Mouse (Mus musculus) brown adipose tissue, adult 24 weeks (tissue): Measurements from ENCODE around the gene Agpat3. TPM values are rescaled to one million over a fixed set of nuclear protein-coding genes. Genes with fewer than 3 reads are reported as not detected.
A peak's percentile ranks its signal among the peaks of the same experiment; 100 is the strongest.
"Not testable (repeated sequence)": the region's sequence is repeated elsewhere in the genome, so short reads cannot be mapped to it uniquely, and the experiment has no call there.

Experiments used
- H3K27ac ChIP-seq: fragments of 200-500 bp; replicated peaks from 2 replicates; pipeline ENCODE4 v1.5.1; 2012; ENCODE audit warnings: low read depth, mild to moderate bottlenecking, low read length
- H3K4me1 ChIP-seq: fragments of 200-500 bp; 2 replicates; pipeline ENCODE4 v1.6.1; 2012; ENCODE audit warnings: low read length, mixed read lengths; ENCODE audit not compliant: control insufficient read depth, insufficient read depth, insufficient read length
- H3K4me3 ChIP-seq: fragments of 200-500 bp; 2 replicates; pipeline ENCODE4 v1.5.1; 2012; ENCODE audit warnings: low read depth, mild to moderate bottlenecking, low read length, moderate library complexity; ENCODE audit not compliant: insufficient read depth
- polyA plus RNA-seq: library from polyadenylated mRNA; stranded (reverse); fragments of >200 nt; gene quantifications from 2 replicates; pipeline ENCODE4 v1.2.4, GENCODE M21; 2012; ENCODE audit not compliant: missing spikeins, insufficient read depth, insufficient read length

Gene Agpat3
- polyA plus RNA-seq, 1 experiment, result 311 TPM

GRCm38 (mm10) chr10:78367586-78367985, 15.3 kb upstream of the Agpat3 start:
- Histone ChIP-seq H3K27ac (no peak overlapping the region), H3K4me3 (no peak overlapping the region), H3K4me1 (peaks cover 2% of the 10 kb centered on the region; the same call in 1 of the 2 replicates)

DNA sequence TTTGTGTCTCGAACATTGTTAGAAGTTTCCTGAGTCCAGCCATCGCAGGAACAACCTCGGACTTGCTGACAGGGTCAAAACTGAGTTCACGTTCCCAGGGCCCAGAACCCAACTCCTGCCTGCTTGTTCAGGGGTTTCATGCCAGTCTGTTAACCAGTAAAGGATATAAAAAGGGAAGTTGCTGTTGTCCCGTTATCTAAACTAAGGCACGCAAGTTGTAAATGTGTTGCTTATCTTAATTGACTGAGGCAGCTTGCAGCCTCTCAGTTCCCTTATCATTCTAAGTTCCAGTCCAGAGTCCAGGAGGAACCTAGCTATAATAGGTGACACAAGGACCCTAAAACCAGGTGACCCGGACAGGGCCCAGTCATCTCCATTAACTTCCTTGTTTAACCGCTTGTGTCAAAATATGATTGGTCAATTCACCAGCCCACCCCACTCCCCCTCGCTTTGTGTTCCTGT, 14.6 kb upstream of the Agpat3 start:
- H3K4me3 ChIP-seq, result no peak overlapping the region
- no peak overlapping the region for H3K27ac ChIP-seq
- H3K4me1 ChIP-seq, result peaks cover 5% of the 10 kb centered on the region

- Histone ChIP-seq H3K4me1 (peaks cover 3% of the 10 kb centered on the region; the same call in 1 of the 2 replicates), H3K27ac (no peak overlapping the region), H3K4me3 (no peak overlapping the region)
Observed at GRCm38 (mm10) chr10:78366195-78366834, 14.0 kb upstream of the Agpat3 start.

GRCm38 (mm10) chr10:78365555-78365954, 13.3 kb upstream of the Agpat3 start:
- Histone ChIP-seq H3K4me1 (peaks cover 3% of the 10 kb centered on the region; the same call in 1 of the 2 replicates), H3K4me3 (no peak overlapping the region), H3K27ac (no peak overlapping the region)

GRCm38 (mm10) chr10:78364106-78364505, 11.8 kb upstream of the Agpat3 start:
- Histone ChIP-seq H3K4me3 (no peak overlapping the region), H3K27ac (no peak overlapping the region), H3K4me1 (peaks cover 3% of the 10 kb centered on the region)

- no peak overlapping the region for H3K4me3 ChIP-seq
- peaks cover 3% of the 10 kb centered on the region for H3K4me1 ChIP-seq
- no peak overlapping the region for H3K27ac ChIP-seq
Observed at GRCm38 (mm10) chr10:78363366-78363765, 11.1 kb upstream of the Agpat3 start.

- Histone ChIP-seq H3K27ac (no peak overlapping the region), H3K4me1 (peaks cover 3% of the 10 kb centered on the region), H3K4me3 (no peak overlapping the region)
Observed at GRCm38 (mm10) chr10:78361951-78362350, 9.7 kb upstream of the Agpat3 start.

DNA sequence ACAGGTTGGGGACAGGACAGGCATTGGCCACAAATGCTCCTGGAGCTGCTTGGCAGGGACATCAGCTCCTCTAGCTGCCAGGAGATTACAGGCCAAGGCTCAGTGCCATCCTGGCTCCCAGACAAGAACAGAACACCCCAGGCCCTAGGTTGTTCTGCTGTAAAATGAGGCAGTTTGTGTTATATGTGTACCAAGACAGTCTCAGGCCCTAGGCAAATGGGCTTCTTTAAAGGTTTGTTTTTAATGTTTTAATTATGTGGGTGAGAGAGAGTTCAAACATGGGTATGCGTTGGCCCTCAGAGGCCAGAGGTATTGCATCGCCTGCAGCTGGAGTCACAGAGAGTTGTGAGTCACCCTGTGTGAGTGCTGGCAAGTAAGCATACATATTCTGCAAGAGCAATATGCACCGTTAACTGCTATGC, 8.0 kb upstream of the Agpat3 start:
- Histone ChIP-seq H3K27ac (peak overlapping the region; percentile 71), H3K4me3 (no peak overlapping the region), H3K4me1 (peaks cover 3% of the 10 kb centered on the region)

GRCm38 (mm10) chr10:78358999-78359398, 6.7 kb upstream of the Agpat3 start:
- H3K4me3 ChIP-seq, H3K4me1 ChIP-seq, H3K27ac ChIP-seq: not testable (repeated sequence)

DNA sequence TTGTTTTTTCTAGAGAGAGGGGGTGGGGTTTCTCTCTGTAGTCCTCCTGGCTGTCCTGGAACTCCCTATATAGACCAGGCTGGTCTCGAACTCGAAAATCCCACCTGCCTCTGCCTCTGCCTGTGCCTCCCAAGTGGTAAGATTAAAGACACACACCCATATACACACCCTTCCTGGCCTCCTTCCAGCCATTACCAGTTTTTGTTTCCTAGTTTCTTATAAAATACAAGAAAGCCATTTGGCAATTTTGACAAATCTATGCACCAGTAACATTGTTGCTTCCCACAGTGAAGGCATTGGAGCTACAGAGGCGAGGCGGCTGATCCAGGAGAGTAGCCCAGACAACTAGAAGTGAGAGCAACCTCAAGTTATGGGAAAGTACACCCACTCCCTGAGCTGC, 6.0 kb upstream of the Agpat3 start:
- H3K4me1 ChIP-seq, result peaks cover 3% of the 10 kb centered on the region
- H3K4me3 ChIP-seq, result no peak overlapping the region
- H3K27ac ChIP-seq, result no peak overlapping the region

DNA sequence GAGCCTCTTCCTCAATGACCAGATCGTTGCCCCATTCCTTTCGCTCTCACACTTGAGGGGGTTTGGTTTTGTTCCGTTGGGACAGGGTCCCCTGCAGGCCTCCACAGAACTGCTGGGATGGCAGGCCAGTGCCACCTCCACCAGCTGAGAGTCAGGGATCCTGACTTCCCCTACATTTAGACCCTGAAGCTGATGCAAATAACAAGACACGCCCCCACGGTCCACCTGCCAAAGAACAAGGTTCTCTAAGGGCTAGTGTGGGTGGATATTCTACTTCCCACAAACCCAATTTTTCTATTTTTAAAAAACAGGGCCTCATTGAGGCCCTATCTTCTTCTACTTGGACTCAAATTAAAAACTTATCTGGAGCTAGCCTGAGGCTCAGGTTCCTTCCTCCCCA, 5.5 kb upstream of the Agpat3 start:
- H3K27ac ChIP-seq, result no peak overlapping the region
- H3K4me1 ChIP-seq, result peaks cover 3% of the 10 kb centered on the region
- no peak overlapping the region for H3K4me3 ChIP-seq

DNA sequence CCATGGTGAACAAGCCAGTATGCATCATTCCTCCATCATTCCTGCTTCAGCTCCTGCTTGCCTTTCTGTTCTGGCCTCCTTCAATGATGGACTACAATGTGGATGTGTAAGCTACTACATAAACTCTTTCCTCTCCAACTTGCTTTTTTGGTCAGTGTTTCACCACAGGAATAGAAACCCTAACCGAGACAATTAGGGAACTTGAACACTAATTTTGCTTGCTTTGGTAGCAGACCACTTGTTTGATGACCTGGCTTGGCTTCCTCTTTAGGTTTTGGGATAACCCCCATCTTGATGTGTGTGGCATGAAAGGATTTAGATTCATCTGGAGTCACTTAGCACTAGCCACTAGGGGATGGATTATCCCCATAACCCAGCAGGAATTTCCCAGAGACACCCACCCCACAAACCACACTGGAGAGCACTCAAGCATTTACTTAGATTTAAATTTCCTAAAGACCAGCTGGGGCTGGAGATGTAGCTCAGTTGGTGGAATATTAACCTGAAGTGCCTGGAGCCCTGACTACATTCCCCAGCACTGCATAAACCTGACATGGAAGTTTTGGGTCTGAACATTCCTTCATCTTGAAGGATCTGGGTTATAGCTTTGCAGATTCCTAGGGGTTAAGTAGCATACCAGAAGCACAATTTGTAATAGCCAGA, 3.8 kb upstream of the Agpat3 start:
- Histone ChIP-seq H3K4me3 (no peak overlapping the region), H3K27ac (no peak overlapping the region), H3K4me1 (no peaks in the 10 kb centered on the region; the same call in 1 of the 2 replicates)

DNA sequence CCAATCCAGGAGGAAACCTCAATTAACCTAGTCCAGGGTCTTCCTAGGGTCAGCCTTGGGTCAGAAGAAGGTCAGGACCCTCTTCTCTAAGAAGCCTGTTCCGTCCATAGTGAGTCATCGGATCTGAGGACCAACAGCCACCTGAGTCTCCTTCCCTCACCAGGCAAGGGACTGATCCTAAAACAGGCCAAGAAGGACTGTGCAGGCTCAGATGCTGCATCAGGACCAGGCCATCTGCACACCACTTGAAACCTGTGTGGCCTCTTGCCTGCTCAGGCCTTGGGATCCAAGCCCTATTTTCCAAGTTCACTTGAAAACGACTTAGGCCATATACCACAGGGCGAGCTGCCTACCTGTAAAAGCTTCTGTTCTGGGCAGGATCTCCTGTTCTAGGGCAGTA, 907 bp upstream of the Agpat3 start:
- Histone ChIP-seq H3K4me1 (peaks cover 7% of the 10 kb centered on the region), H3K4me3 (no peak overlapping the region), H3K27ac (no peak overlapping the region)

GRCm38 (mm10) chr10:78352666-78353030, 359 bp upstream of the Agpat3 start:
- H3K4me1 ChIP-seq, result peaks cover 7% of the 10 kb centered on the region
- peak overlapping the region; percentile 85 for H3K4me3 ChIP-seq
- peak overlapping the region; percentile 35 for H3K27ac ChIP-seq

DNA sequence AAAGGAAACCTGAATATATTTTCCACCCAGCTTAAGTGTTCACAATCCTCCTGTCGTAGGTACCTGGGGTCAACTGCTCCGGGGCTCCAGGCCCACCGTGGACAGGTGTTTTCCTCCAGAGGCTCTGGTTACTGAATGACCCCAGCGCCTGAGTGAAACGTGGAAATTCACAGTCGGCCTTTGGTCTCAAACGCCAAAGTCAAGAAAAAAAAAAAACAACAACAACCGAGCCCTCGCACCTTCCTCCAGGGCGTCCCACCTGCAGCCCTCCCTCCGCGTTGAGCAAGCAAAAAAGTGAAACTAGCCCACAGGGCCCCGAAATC, 764 bp downstream of the Agpat3 start:
- Histone ChIP-seq H3K27ac (peak overlapping the region; percentile 51), H3K4me3 (peak overlapping the region; percentile 85), H3K4me1 (peaks cover 8% of the 10 kb centered on the region)
